Mouse (Mus musculus): ENCODE results near the gene Ctsc. TPM values are rescaled to one million over a fixed set of nuclear protein-coding genes. Genes with fewer than 3 reads are reported as not detected.

Gene Ctsc
- total and polyA plus RNA-seq, 3 experiments = 14.2 to 38.5 (median 27.5) TPM

DNA sequence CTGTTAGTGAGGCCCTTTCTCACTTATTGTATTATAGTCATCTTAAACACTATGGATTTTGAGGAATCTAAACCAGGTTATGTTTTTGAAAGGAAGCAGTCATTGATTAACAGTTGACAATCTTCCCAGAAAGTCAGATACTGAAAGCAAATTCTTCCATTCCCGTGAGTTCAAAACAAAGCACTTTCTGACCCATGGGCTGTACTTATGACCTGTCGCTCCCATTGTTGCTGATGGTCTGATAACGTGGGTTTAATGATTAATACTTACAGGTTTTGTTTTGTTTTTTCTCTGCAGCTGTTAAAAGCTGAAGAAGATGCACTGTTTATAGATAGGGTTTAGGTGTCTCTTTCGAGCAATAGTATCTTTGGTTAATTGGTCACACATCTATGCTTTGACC, 27.9 kb downstream of the Ctsc start:
- Histone ChIP-seq H3K4me1 (ENCODE audit: control insufficient read depth, insufficient read depth, low read length) (no peaks in the 10 kb centered on the region), H3K79me2 (replicated peaks; ENCODE audit: control insufficient read depth, insufficient read depth, low read length) (no peaks in the 10 kb centered on the region), H3K9ac (ENCODE audit: low read depth, low read length) (no peak overlapping the region), H3K36me3 (ENCODE audit: control insufficient read depth, insufficient read depth, low read length) (no peaks in the 10 kb centered on the region), H3K4me3 (no peak overlapping the region), H3K27ac (no peak overlapping the region), H3K27me3 (ENCODE audit: control insufficient read depth, insufficient read depth, low read length) (no peaks in the 10 kb centered on the region)
- WGBS = 73% methylated on average over 4 of the region's 4 CpGs
- intact Hi-C loops (cut with DNase I) = no loop called here
- no peak for DNase-seq
- TF ChIP-seq CTCF (IDR thresholded peaks at IDR 0.05) (no peak), EP300 (IDR thresholded peaks at IDR 0.05; ENCODE audit: insufficient read depth, low read depth, low read length) (no peak), POLR2A (IDR thresholded peaks at IDR 0.05; ENCODE audit: insufficient read depth, low read depth, low read length) (no peak)

DNA sequence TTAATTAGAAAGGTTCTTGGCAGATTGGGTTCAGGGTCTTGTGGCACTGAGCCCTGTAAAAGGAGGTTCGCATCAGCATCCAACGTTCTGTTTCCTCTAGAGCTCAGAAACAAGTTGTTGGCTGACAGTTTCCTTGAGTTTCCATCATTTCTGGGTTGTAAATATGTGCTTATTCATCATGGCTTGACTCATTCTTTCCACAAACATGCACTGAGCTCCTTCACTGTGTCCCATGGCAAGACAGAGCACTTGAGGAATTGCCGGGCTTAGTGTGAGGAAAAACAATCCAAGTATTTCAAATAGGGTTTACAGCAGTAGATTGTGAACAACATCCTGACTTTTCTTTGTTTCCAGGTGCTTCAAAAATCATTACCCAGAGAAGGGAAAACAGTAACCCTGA, 28.8 kb downstream of the Ctsc start:
- Histone ChIP-seq H3K27me3 (ENCODE audit: control insufficient read depth, insufficient read depth, low read length) (no peaks in the 10 kb centered on the region), H3K4me3 (no peak overlapping the region), H3K4me1 (ENCODE audit: control insufficient read depth, insufficient read depth, low read length) (no peaks in the 10 kb centered on the region), H3K79me2 (replicated peaks; ENCODE audit: control insufficient read depth, insufficient read depth, low read length) (no peaks in the 10 kb centered on the region), H3K27ac (no peak overlapping the region), H3K9ac (ENCODE audit: low read depth, low read length) (no peak overlapping the region), H3K36me3 (ENCODE audit: control insufficient read depth, insufficient read depth, low read length) (no peaks in the 10 kb centered on the region)
- DNase-seq = no peak
- TF ChIP-seq CTCF (IDR thresholded peaks at IDR 0.05) (no peak), EP300 (IDR thresholded peaks at IDR 0.05; ENCODE audit: insufficient read depth, low read depth, low read length) (no peak), POLR2A (IDR thresholded peaks at IDR 0.05; ENCODE audit: insufficient read depth, low read depth, low read length) (no peak)
- intact Hi-C loops (cut with DNase I) = no loop called here
- 53% methylated on average over 3 of the region's 3 CpGs for WGBS

DNA sequence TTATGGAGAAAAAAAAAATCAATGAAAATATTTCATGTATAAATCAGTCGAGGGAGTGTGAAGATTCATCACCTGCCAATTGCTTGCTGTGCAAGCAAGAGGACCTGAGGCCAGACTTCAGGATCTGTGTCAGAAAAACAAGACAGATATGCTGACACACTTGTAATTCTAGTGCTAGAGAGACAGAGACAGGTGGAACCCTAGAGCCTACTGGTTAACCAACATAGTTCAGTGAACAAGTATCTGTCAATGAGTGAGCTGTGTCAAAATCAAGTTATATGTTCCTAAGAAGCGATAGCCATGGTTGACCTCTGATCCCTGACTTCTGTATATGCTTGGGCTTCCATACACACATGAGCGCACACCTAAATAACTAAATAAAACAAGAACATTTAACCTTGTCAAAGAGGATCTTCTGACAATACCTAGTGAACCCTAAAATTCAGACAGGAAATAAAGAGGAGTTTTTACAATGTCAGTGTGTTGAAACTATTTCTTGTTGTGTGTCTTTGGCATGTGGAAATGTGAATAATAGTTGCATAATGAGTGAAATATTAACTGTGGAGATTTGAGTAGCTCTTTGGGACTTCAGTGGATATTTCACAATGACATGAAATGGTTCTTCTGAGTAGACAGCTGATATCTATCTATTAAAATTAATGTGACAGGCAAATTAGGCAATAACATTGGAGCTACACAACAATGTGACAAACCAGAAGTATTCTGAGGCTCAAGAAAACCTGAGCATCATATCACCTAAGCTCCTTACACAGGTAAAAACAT, 32.7 kb downstream of the Ctsc start:
- 84% methylated on average over 3 of the region's 3 CpGs for WGBS
- TF ChIP-seq POLR2A (IDR thresholded peaks at IDR 0.05; ENCODE audit: insufficient read depth, low read depth, low read length) (no peak), EP300 (IDR thresholded peaks at IDR 0.05; ENCODE audit: insufficient read depth, low read depth, low read length) (no peak), CTCF (IDR thresholded peaks at IDR 0.05) (no peak)
- Histone ChIP-seq H3K27me3 (ENCODE audit: control insufficient read depth, insufficient read depth, low read length) (no peaks in the 10 kb centered on the region), H3K27ac (no peak overlapping the region), H3K9ac (ENCODE audit: low read depth, low read length) (no peak overlapping the region), H3K4me3 (no peak overlapping the region), H3K79me2 (replicated peaks; ENCODE audit: control insufficient read depth, insufficient read depth, low read length) (no peaks in the 10 kb centered on the region), H3K36me3 (ENCODE audit: control insufficient read depth, insufficient read depth, low read length) (no peaks in the 10 kb centered on the region), H3K4me1 (ENCODE audit: control insufficient read depth, insufficient read depth, low read length) (no peaks in the 10 kb centered on the region)
- intact Hi-C loops (cut with DNase I) = no loop called here
- no peak for DNase-seq

DNA sequence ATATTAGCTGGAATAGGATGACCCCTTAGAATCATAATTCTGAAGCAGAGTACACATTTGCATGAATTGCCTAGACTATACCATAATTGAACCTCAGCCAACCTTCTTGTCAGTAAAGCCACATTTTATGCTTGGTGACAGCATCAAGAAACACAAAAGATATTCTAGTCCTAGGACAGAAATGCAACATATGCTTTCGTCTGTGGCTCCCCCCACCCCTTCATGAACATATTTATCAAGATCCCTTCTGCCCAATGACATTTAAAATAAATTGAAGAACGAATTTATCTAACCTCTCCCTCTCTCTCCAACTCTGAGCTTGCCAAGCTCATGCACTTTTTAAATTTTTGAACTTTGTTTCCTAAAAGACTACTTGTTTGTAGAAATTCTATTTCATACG, 38.5 kb downstream of the Ctsc start:
- intact Hi-C loops (cut with DNase I) = no loop called here
- DNase-seq = no peak
- Histone ChIP-seq H3K27ac (no peak overlapping the region), H3K79me2 (replicated peaks; ENCODE audit: control insufficient read depth, insufficient read depth, low read length) (no peaks in the 10 kb centered on the region), H3K9ac (ENCODE audit: low read depth, low read length) (no peak overlapping the region), H3K4me3 (no peak overlapping the region), H3K36me3 (ENCODE audit: control insufficient read depth, insufficient read depth, low read length) (no peaks in the 10 kb centered on the region), H3K4me1 (ENCODE audit: control insufficient read depth, insufficient read depth, low read length) (no peaks in the 10 kb centered on the region), H3K27me3 (ENCODE audit: control insufficient read depth, insufficient read depth, low read length) (no peaks in the 10 kb centered on the region)
- 60% methylated on average over 3 of the region's 3 CpGs for WGBS
- TF ChIP-seq POLR2A (IDR thresholded peaks at IDR 0.05; ENCODE audit: insufficient read depth, low read depth, low read length) = no peak
- TF ChIP-seq CTCF (IDR thresholded peaks at IDR 0.05) = no peak
- no peak for TF ChIP-seq EP300 (IDR thresholded peaks at IDR 0.05; ENCODE audit: insufficient read depth, low read depth, low read length)

DNA sequence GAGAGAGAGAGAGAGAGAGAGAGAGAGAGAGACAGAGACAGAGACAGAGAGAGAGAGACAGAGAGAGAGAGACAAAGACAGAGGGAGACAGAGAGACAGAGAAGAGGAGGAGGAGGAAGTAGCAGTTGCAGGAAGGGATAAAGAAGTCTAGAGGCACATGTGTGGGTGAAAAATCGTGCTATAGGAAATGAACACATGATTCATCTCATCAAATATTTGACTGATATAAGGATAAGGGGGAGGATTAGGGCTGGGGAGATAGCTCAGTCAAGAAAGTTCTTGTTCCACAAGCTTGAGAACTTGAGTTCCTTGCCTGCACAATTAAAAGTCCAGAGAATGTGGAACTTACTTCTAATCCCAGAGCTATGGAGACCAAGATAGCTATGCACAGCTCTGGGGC, 40.6 kb downstream of the Ctsc start:
- no peak for TF ChIP-seq CTCF (IDR thresholded peaks at IDR 0.05)
- no peak for TF ChIP-seq POLR2A (IDR thresholded peaks at IDR 0.05; ENCODE audit: insufficient read depth, low read depth, low read length)
- TF ChIP-seq EP300 (IDR thresholded peaks at IDR 0.05; ENCODE audit: insufficient read depth, low read depth, low read length) = no peak
- H3K27me3 ChIP-seq (ENCODE audit: control insufficient read depth, insufficient read depth, low read length) = no peaks in the 10 kb centered on the region
- no peak for DNase-seq
- WGBS = 26% methylated on average over 1 of the region's 1 CpGs
- no peak overlapping the region for H3K9ac ChIP-seq (ENCODE audit: low read depth, low read length)
- intact Hi-C loops (cut with DNase I) = no loop called here
- no peaks in the 10 kb centered on the region; the same call in 1 of the 2 replicates for H3K4me1 ChIP-seq (ENCODE audit: control insufficient read depth, insufficient read depth, low read length)
- H3K4me3 ChIP-seq = no peak overlapping the region
- H3K36me3 ChIP-seq (ENCODE audit: control insufficient read depth, insufficient read depth, low read length) = no peaks in the 10 kb centered on the region
- no peak overlapping the region for H3K27ac ChIP-seq
- no peaks in the 10 kb centered on the region for H3K79me2 ChIP-seq (replicated peaks; ENCODE audit: control insufficient read depth, insufficient read depth, low read length)

DNA sequence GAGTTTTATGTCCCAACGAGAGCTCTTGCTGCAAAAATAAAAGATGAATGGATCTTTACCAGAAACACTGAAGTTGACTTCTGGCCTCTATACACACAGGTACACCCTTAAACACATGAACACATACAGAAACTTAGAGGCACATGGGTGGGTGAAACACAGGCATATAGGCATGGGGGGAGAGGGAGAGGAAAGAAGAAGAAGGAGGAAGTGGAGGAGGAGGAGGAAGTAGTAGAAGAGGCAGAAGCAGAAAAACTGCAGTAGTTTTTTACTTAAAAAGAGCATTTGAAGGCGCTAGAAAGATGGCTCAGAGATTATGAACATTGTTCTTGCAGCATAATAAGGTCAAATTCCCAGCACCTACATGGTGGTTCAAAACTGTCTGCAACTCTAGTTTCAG, 41.0 kb downstream of the Ctsc start:
- no peaks in the 10 kb centered on the region; the same call in 1 of the 2 replicates for H3K4me1 ChIP-seq (ENCODE audit: control insufficient read depth, insufficient read depth, low read length)
- intact Hi-C loops (cut with DNase I) = no loop called here
- no peaks in the 10 kb centered on the region for H3K36me3 ChIP-seq (ENCODE audit: control insufficient read depth, insufficient read depth, low read length)
- H3K27me3 ChIP-seq (ENCODE audit: control insufficient read depth, insufficient read depth, low read length) = no peaks in the 10 kb centered on the region
- TF ChIP-seq EP300 (IDR thresholded peaks at IDR 0.05; ENCODE audit: insufficient read depth, low read depth, low read length) (no peak), POLR2A (IDR thresholded peaks at IDR 0.05; ENCODE audit: insufficient read depth, low read depth, low read length) (no peak)
- WGBS = 62% methylated on average over 2 of the region's 2 CpGs
- H3K79me2 ChIP-seq (replicated peaks; ENCODE audit: control insufficient read depth, insufficient read depth, low read length) = no peaks in the 10 kb centered on the region
- no peak for DNase-seq
- no peak overlapping the region for H3K4me3 ChIP-seq
- H3K9ac ChIP-seq (ENCODE audit: low read depth, low read length) = no peak overlapping the region
- no peak overlapping the region for H3K27ac ChIP-seq
